14 mouse cellular contexts compared by ENCODE assay signal in genomic region chr6:140339731-140340130, GRCm38 (mm10).
"Had no signal": no experiment of that assay in that cellular context is flagged by ENCODE, and none has a peak within 500 bp of the region (broad histone marks: within the 10 kb centered on the region; RNA-seq: fewer than 3 reads in every experiment).

No protein-coding gene starts in this region.

- H3K27me3 ChIP-seq: neural tube, embryonic 15.5 days; stomach, embryonic 15.5 days had no signal

- DNase-seq: right cerebral cortex, adult 18-20 months; right cerebral cortex, postnatal 14 days; right cerebral cortex, postnatal 25 days; right cerebral cortex, postnatal 4 days; spleen, adult 18-20 months; thymus, adult 18-20 months; thymus, adult 2 months; thymus, postnatal 14 days; thymus, postnatal 25 days; thymus, postnatal 36 days; thymus, postnatal 4 days had no signal

- H3K36me3 ChIP-seq: neural tube, embryonic 15.5 days; stomach, embryonic 15.5 days had no signal

- H3K4me2 ChIP-seq: neural tube, embryonic 15.5 days; stomach, embryonic 15.5 days had no signal

- H3K9me3 ChIP-seq: neural tube, embryonic 15.5 days; stomach, embryonic 15.5 days had no signal

- H3K9ac ChIP-seq: neural tube, embryonic 15.5 days; stomach, embryonic 15.5 days had no signal

- H3K27ac ChIP-seq: neural tube, embryonic 15.5 days; stomach, embryonic 15.5 days; stomach, postnatal 0 days had no signal

- H3K4me3 ChIP-seq: neural tube, embryonic 15.5 days; stomach, embryonic 15.5 days had no signal
